Mouse (Mus musculus) 3134 (cell line): ENCODE measurements around the gene Adtrp.

ENCODE experiments used
- DNase-seq: peaks from one replicate; pipeline ENCODE4 v3.0.0-alpha.2; 2011; ENCODE audit warnings: low spot score; ENCODE audit not compliant: insufficient read length; ENCODE audit errors: extremely low read depth

The Adtrp gene

GRCm38 (mm10) chr13:41833614-41834139 lies 13.8 kb downstream of the Adtrp start:
- DNase-seq: no peak

GRCm38 (mm10) chr13:41828296-41828754 lies 19.2 kb downstream of the Adtrp start:
- no peak for DNase-seq

GRCm38 (mm10) chr13:41827581-41827980 lies 19.9 kb downstream of the Adtrp start:
- DNase-seq: no peak

DNA sequence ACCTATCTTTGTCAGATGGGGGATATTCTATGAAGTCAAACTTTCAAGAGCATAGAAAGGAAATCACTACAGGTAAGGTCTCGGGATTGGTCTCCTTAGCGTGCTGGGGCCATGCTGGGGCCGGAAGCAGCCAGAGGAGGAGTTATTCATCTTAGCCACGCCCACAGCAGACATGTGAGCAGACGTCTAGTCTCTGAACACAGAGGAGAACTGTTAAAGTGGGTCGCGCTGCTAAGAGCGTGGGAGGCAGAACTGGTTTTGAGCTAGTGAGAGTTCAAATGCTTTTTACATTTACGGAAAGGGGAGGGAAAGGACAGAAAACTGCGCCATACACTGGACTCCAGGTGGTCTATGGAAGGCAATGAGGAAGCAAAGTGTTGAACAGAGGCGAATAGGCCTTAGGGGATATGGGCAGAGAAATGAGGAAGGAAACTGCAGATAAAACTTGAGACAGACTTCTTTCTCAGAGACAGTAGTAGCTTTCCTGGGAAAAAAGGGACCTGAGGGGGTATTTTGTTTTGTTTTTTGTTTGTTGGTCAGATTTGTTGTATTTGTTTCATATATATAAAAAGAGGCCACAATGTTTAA lies 22.0 kb downstream of the Adtrp start:
- no peak for DNase-seq

DNA sequence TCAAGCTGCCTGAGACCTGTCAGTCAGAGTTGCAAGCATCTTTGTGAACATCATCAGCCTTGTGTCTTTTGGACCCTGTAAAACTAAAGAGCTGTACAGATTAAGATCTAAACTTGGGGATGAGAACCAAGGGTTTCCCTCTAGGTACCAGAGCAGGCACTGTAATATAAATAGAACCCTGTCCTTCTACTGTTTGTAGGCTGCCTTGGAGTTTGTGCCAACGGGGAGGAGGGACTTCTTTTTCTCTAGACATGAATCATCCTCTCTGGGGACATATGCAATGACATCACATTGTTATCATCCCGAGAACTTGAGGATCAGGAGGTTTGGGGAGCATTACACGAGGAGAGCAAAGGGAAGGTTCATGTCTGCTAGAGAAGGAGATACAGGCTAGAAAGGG lies 24.4 kb downstream of the Adtrp start:
- DNase-seq: no peak

GRCm38 (mm10) chr13:41822617-41823016 lies 24.9 kb downstream of the Adtrp start:
- no peak for DNase-seq

- no peak for DNase-seq
These were observed 25.4 kb downstream of the Adtrp start for GRCm38 (mm10) chr13:41822091-41822490.

DNA sequence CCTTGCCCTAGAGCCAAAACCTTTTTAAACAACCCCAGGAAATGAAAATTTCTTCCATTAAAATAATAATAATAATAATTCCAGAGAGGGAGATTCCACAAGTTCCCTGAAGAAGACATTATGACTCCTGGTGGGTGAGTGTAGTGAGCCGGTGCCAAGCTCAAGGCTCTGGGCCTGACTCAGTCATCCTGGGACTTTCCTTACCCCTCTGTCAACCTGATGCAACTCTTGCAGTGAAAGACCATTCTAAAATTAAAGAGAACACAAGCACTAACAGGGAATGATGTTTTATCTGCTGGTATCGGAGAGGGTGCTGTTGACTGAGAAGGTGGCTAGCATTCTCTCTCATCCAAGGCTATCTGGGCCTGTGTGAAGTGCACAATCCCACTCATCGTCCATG lies 26.5 kb downstream of the Adtrp start:
- no peak for DNase-seq

- DNase-seq: no peak
These were observed 27.6 kb downstream of the Adtrp start for GRCm38 (mm10) chr13:41819918-41820317.

DNA sequence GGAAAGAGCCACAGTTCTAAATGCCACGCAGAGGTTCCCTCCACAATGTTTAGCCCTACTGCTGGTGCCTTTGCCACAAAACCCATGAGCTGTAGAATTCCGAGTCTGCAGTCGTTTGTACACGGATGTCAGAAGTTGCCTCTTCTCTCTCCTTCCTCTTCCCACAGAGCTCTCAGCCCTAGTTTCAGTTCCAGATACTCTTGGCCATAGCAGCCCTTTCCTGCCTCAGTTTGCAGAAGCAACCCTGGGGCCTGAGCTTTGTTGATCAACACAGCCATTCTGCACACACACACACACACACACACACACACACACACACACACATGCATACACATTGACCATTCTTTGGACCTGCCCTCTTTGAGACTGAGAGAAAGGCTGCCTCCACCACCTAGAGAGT lies 28.0 kb downstream of the Adtrp start:
- no peak for DNase-seq

DNA sequence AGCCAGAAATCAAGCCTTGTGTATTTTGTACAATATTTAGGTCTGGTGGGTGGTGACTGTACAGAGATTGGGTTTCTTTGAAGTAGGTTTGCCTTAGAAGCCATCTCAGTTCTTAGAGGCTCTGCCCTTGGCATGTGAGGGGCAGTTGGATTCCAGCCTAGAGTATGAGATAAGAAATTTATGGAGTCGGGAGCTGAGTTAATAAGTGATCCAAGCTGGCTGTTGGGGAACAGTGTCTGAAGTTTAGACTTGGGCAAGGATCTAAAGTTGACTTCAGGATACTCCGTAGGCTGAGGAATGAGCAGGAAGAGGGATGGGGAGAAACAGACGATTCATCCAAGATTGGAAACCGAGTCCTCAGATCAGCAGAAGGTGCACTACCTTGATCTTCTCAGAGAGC lies 29.9 kb downstream of the Adtrp start:
- DNase-seq: no peak

GRCm38 (mm10) chr13:41816643-41817042 lies 30.8 kb downstream of the Adtrp start:
- DNase-seq: no peak

GRCm38 (mm10) chr13:41810776-41811175 lies 36.7 kb downstream of the Adtrp start:
- DNase-seq: no peak

DNA sequence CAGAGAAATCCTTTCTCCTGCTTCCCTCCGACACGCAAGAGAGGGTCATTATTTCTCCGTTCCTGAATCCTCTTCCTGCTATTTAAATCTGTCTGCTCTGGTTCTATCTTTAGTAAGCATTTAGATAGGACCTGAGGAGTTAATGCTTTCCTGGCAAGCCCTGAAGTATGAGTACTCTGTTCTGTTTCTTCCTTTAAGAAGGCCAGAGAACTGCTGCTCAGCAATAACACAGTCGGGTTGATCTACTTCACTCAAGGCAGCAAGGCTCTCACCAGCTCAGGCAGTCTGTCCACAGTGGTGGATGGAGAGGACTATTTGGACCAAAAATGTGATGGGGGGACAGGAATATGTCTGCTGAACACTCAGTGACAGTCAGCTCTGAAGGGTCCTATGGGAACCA lies 39.7 kb downstream of the Adtrp start:
- DNase-seq: no peak

DNA sequence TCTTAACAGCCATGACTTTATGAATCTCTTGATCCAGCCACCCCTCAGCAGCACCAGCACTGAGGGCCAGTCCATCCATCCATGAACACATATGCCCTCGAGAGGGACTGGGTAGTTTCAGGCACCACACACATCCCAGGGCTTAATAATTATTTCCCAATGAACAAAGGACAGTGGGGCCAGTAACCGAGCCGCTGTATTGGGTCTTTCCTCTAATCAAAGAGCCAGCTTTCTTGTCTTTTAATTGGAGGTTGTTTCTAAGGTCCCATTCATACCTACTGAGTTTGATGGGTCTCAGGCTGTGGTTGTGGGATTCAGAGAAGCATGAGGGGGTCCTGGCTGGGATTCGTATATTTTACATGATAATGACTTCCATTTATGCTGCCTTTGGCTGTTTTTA lies 40.2 kb downstream of the Adtrp start:
- DNase-seq: no peak

DNA sequence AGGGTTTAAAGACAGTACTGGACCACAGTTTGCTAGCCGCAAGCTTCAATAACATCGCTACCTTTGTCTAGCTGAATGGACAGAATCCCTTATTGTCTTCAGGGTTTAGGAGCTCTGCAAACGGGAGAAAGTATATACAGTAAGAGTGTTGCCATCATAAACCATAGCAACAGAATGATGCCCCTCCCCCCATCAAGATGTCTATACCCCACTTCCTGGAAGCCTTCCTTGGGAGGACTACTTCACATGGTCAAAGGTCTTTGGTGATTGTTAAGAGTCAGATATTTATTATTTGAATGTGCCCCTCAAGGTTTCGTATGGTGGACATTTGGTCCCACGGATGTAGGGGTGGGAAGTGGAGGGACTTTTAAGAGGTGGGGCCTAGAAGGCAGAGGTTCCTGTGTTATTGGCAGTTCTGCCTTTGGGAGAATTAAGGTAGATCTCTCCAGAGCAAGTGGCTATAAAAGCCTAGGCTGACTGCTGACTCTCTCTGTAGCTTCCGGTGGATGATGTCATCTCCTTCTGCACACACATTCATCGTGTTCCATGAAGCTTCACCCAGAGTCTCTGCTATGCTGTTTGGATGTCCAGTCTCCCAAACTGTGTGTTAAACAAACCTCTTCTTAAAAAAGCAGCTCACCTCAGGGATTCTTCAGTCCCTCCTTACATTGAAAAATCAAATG lies 42.2 kb downstream of the Adtrp start:
- no peak for DNase-seq

DNA sequence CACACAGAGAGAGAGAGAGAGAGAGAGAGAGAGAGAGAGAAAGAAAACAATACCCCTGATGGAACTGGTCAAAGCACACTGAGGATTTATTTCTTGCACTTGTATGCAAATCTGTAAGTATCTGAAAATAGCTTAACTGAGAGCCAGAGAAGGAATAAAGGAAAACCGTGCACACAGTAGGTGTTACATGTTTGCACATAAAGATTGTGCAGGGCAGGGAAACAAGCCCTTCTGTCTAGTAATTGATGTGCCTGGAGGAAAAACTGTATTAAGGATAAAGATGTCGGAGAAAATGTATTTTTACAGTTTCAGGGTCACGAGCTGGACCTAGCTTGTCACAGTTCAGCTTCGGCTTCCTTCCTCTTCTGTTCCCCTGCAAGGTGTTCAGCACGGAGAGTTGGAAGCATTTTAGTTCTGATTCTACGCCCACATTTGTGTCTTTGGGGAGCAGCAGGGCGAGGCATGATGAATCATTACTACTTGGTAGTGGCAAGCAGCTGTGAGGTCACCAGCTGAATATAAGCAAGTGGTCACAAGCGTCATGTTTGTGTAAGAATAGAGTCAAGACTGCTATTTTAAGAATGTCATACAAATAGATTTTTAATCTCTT lies 43.7 kb downstream of the Adtrp start:
- peak; percentile 5 for DNase-seq

- DNase-seq: no peak
These were observed 46.3 kb downstream of the Adtrp start for GRCm38 (mm10) chr13:41801177-41801636.

- DNase-seq: no peak
These were observed 54.6 kb downstream of the Adtrp start for GRCm38 (mm10) chr13:41792849-41793248.

DNA sequence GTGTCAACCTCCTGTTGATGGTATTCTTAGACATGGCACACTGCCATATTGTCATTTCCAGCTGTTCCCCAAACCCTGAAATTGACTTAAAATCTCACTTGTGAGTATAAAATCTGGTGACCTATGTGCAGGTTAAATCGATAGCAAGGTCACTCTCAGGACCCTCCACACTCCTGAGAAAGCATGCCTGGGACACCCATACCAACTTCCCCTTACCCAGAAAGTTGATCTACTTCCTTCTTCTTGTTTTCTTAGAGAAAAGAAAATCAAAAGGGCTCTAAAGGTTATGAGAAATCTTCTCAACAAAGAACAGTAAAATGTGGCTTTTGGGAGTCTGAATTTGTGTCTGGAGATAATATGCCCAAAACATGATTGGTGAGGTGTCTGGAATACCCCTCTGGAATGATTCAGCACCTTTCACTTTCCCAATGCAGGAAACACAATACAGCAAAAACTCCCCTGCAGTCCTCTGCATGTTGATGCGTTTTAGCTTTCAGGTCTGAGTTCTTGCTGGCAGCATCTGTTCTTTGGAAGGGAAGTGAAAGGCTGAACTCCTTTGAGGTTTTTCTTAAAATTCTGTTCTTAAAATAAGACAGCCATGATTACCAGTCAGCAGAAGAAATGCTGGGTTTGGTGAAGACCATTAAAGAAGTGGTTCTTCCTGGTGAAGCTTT lies 59.5 kb downstream of the Adtrp start:
- DNase-seq: no peak

DNA sequence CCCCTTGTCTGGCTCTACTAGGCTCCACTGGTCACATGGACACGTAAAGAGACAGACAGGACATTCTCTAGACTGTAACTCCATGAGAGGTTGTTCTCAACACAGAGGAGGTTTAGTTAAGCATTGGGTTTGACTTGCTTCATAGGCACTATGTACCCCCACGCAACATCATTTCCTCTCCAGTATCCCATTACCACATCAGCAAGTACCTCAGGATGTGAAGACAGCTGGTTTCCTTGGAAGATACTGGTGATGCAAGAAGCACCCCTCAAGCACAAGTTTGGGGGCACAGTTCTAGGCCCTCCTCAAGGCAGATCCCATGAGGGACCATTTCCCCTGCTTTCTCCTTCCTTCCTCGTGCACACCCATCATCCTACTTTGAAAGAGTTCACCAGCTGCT lies 60.8 kb downstream of the Adtrp start:
- DNase-seq: no peak
